In genomic region chr14:11955020-11955882, GRCm38 (mm10) we compare ENCODE assay signal across 28 mouse cellular contexts.
A peak's percentile ranks its signal among the peaks of the same experiment; 100 is the strongest.
DNase-seq lines count a peak whose midpoint lies in the region; ATAC-seq and TF ChIP-seq lines count a peak whose summit lies in the region.
"Had no signal": no experiment of that assay in that cellular context is flagged by ENCODE, and none has a peak within 500 bp of the region (broad histone marks: within the 10 kb centered on the region; RNA-seq: fewer than 3 reads in every experiment).

No protein-coding gene starts in this region.

- no peaks in the 10 kb centered on the region for H3K36me3 ChIP-seq in heart, embryonic 12.5 days
- H3K36me3 ChIP-seq in heart, postnatal 0 days (replicated peaks; ENCODE audit: control insufficient read depth, insufficient read depth, low read length), result no peaks in the 10 kb centered on the region
- H3K36me3 ChIP-seq in kidney, embryonic 15.5 days, result peaks cover 9% of the 10 kb centered on the region; the same call in 1 of the 2 replicates
- no peaks in the 10 kb centered on the region for H3K36me3 ChIP-seq in CH12.LX (replicated peaks in 1 of 2; ENCODE audit: control insufficient read depth in 1 of 2, insufficient read depth in 1 of 2, low read length in 1 of 2)
- H3K36me3 ChIP-seq: embryonic facial prominence, embryonic 12.5 days; neural tube, embryonic 15.5 days had no signal

- peaks cover 25% of the 10 kb centered on the region for H3K4me1 ChIP-seq in heart, embryonic 12.5 days (replicated peaks)
- no peaks in the 10 kb centered on the region for H3K4me1 ChIP-seq in heart, postnatal 0 days (ENCODE audit: control insufficient read depth, insufficient read depth)
- peaks cover 7% of the 10 kb centered on the region; the same call in 1 of the 2 replicates for H3K4me1 ChIP-seq in kidney, embryonic 15.5 days
- peaks cover 0 to 5% of the 10 kb centered on the region in 2 experiments; a peak in 1 of 4 replicates for H3K4me1 ChIP-seq in CH12.LX (ENCODE audit: control insufficient read depth in 1 of 2, insufficient read depth in 2 of 2)
- H3K4me1 ChIP-seq: embryonic facial prominence, embryonic 12.5 days had no signal

- no peaks in the 10 kb centered on the region for H3K79me2 ChIP-seq in CH12.LX (replicated peaks; ENCODE audit: control insufficient read depth, extremely low read depth, insufficient read depth, poor library complexity, severe bottlenecking)

- H3K4me3 ChIP-seq in heart, embryonic 12.5 days, result no peak overlapping the region
- no peak overlapping the region for H3K4me3 ChIP-seq in heart, postnatal 0 days (ENCODE audit: low read depth, low read length)
- no peak overlapping the region for H3K4me3 ChIP-seq in kidney, embryonic 15.5 days (replicated peaks)
- H3K4me3 ChIP-seq in CH12.LX (replicated peaks in 1 of 3; ENCODE audit: low read depth in 2 of 3, low read length in 2 of 3, poor library complexity in 1 of 3), result no peak overlapping the region
- H3K4me3 ChIP-seq: embryonic facial prominence, embryonic 12.5 days; neural tube, embryonic 15.5 days had no signal

- H3K4me2 ChIP-seq in heart, embryonic 12.5 days, result no peak overlapping the region
- H3K4me2 ChIP-seq in heart, postnatal 0 days (ENCODE audit: low read depth, low read length), result no peak overlapping the region
- H3K4me2 ChIP-seq in kidney, embryonic 15.5 days, result no peak overlapping the region
- no peak overlapping the region for H3K4me2 ChIP-seq in CH12.LX (ENCODE audit: insufficient read depth, low read depth, poor library complexity, severe bottlenecking)
- H3K4me2 ChIP-seq: embryonic facial prominence, embryonic 12.5 days; hindbrain, embryonic 14.5 days; neural tube, embryonic 15.5 days had no signal

- DNase-seq in heart, postnatal 10 days, result no peak
- peak; percentile 31 for DNase-seq in heart, postnatal 0 days (ENCODE audit: low spot score)
- DNase-seq in heart, postnatal 14 days, result no peak
- no peak for DNase-seq in kidney, postnatal 25 days
- peak; percentile 16 for DNase-seq in CH12.LX (ENCODE audit: extremely low read depth)
- DNase-seq in gastrocnemius, postnatal 4 days (ENCODE audit: low spot score in 2 of 2), result no peak
- DNase-seq: adrenal gland, postnatal 25 days; cerebellum, adult 11-12 months; cerebellum, adult 9-11 months; embryo, embryonic 11 days; gastrocnemius, postnatal 14 days; kidney, adult 9 months; liver; lung, adult 2 months; lung, postnatal 10 days; midbrain, embryonic 14.5 days; right cerebral cortex, postnatal 4 days; thymus, adult 18-20 months; thymus, postnatal 25 days had no signal

- 52% methylated on average over 6 of the region's 6 CpGs for WGBS in heart, embryonic 12.5 days
- WGBS in heart, postnatal 0 days, result 54% methylated on average over 6 of the region's 6 CpGs
- WGBS in kidney, embryonic 15.5 days, result 52% methylated on average over 6 of the region's 6 CpGs

- TF ChIP-seq POLR2A in CH12.LX (IDR thresholded peaks at IDR 0.05; ENCODE audit: low read depth, low read length), result no peak

- peak; percentile 57 for TF ChIP-seq EP300 in heart, postnatal 0 days (IDR thresholded peaks at IDR 0.05; ENCODE audit: low read depth)
- TF ChIP-seq EP300 in CH12.LX (IDR thresholded peaks at IDR 0.05; ENCODE audit: low read length), result no peak

- in situ Hi-C loops in CH12.LX (cut with MboI; ENCODE audit: low pct_ligation_motif_present, low pct_unique_long_range_greater_than_20kb, low sequenced_read_pairs), result no loop called here

- TF ChIP-seq CTCF in heart, postnatal 0 days (IDR thresholded peaks at IDR 0.05; ENCODE audit: low read depth), result no peak
- TF ChIP-seq CTCF in CH12.LX (conservative IDR thresholded peaks at IDR 0.05 in 1 of 2, IDR thresholded peaks at IDR 0.05 in 1 of 2; ENCODE audit: low read depth in 2 of 2, low read length in 2 of 2), result no peak

- intact Hi-C loops in heart, postnatal 10 days (cut with DNase I), result no loop called here
- intact Hi-C loops in heart, postnatal 14 days (cut with DNase I), result no loop called here

- 0 out of 2 replicates have a peak, but pooled peaks have one; percentile 53 for ATAC-seq in heart, embryonic 12.5 days (ENCODE audit: insufficient number of reproducible peaks, low FRiP score)
- peak; percentile 73 for ATAC-seq in heart, postnatal 0 days (ENCODE audit: insufficient read depth, low read depth)
- peak; percentile 86 for ATAC-seq in kidney, embryonic 15.5 days (replicated peaks; ENCODE audit: low FRiP score)
- ATAC-seq: forebrain, embryonic 14.5 days had no signal

- TF ChIP-seq RAD21 in CH12.LX (IDR thresholded peaks at IDR 0.05; ENCODE audit: low read depth, low read length), result no peak

- H3K27ac ChIP-seq in heart, embryonic 12.5 days (ENCODE audit: poor library complexity, severe bottlenecking), result peak overlapping the region; percentile 48
- peak overlapping the region; percentile 16; the same call in 1 of the 2 replicates for H3K27ac ChIP-seq in heart, postnatal 0 days (ENCODE audit: low read depth)
- peak overlapping the region; percentile 2; the same call in 1 of the 2 replicates for H3K27ac ChIP-seq in kidney, embryonic 15.5 days
- no peak overlapping the region for H3K27ac ChIP-seq in CH12.LX (ENCODE audit: insufficient read depth, low read depth)
- H3K27ac ChIP-seq: embryonic facial prominence, embryonic 12.5 days; hindbrain, embryonic 14.5 days; liver, embryonic 14.5 days; macrophage; neural tube, embryonic 15.5 days; stomach, postnatal 0 days had no signal

- H3K9me3 ChIP-seq in heart, embryonic 12.5 days (replicated peaks), result no peaks in the 10 kb centered on the region
- no peaks in the 10 kb centered on the region for H3K9me3 ChIP-seq in heart, postnatal 0 days (replicated peaks; ENCODE audit: control insufficient read depth, low read length)
- no peaks in the 10 kb centered on the region for H3K9me3 ChIP-seq in kidney, embryonic 15.5 days (replicated peaks)
- H3K9me3 ChIP-seq in CH12.LX (replicated peaks; ENCODE audit: low read length), result peaks cover 2% of the 10 kb centered on the region
- H3K9me3 ChIP-seq: embryonic facial prominence, embryonic 12.5 days; neural tube, embryonic 15.5 days had no signal

- no peak overlapping the region for H3K9ac ChIP-seq in heart, embryonic 12.5 days
- no peak overlapping the region for H3K9ac ChIP-seq in heart, postnatal 0 days (replicated peaks; ENCODE audit: low read depth, low read length)
- no peak overlapping the region for H3K9ac ChIP-seq in kidney, embryonic 15.5 days
- H3K9ac ChIP-seq in CH12.LX (ENCODE audit: insufficient read depth, low read depth), result no peak overlapping the region
- H3K9ac ChIP-seq: embryonic facial prominence, embryonic 12.5 days; hindbrain, embryonic 14.5 days; liver, embryonic 14.5 days; neural tube, embryonic 15.5 days had no signal

- no peaks in the 10 kb centered on the region for H3K27me3 ChIP-seq in heart, embryonic 12.5 days (replicated peaks)
- no peaks in the 10 kb centered on the region for H3K27me3 ChIP-seq in heart, postnatal 0 days (ENCODE audit: control insufficient read depth, insufficient read depth, low read length)
- no peaks in the 10 kb centered on the region for H3K27me3 ChIP-seq in kidney, embryonic 15.5 days
- H3K27me3 ChIP-seq in CH12.LX (replicated peaks), result no peaks in the 10 kb centered on the region
- H3K27me3 ChIP-seq: embryonic facial prominence, embryonic 12.5 days; neural tube, embryonic 15.5 days had no signal

- dilution Hi-C loops in CH12.LX (cut with MboI; ENCODE audit: extremely low pct_ligation_motif_present, extremely low pct_unique_long_range_greater_than_20kb, low sequenced_read_pairs), result no loop called here

TF ChIP-seq in CH12.LX, 34 proteins besides CTCF, POLR2A, EP300 and RAD21:
- TF ChIP-seq MYC (IDR thresholded peaks at IDR 0.05; ENCODE audit: low read depth, low read length), result no peak
- no peak for TF ChIP-seq RCOR1 (conservative IDR thresholded peaks at IDR 0.05; ENCODE audit: low read depth, low read length)
- no peak for TF ChIP-seq NELFE (IDR thresholded peaks at IDR 0.05; ENCODE audit: low read depth, low read length)
- TF ChIP-seq E2F4 (IDR thresholded peaks at IDR 0.05; ENCODE audit: insufficient replicate concordance, low read depth, low read length), result no peak
- no peak for TF ChIP-seq KAT2A (IDR thresholded peaks at IDR 0.05; ENCODE audit: insufficient replicate concordance, low read length)
- TF ChIP-seq PAX5 (IDR thresholded peaks at IDR 0.05; ENCODE audit: low read length), result no peak
- no peak for TF ChIP-seq SIN3A (IDR thresholded peaks at IDR 0.05; ENCODE audit: low read length)
- no peak for TF ChIP-seq ZMIZ1 (IDR thresholded peaks at IDR 0.05; ENCODE audit: low read depth, low read length)
- no peak for TF ChIP-seq CHD2 (IDR thresholded peaks at IDR 0.05; ENCODE audit: low read length)
- TF ChIP-seq MAX (IDR thresholded peaks at IDR 0.05; ENCODE audit: low read length), result no peak
- TF ChIP-seq BHLHE40 (IDR thresholded peaks at IDR 0.05; ENCODE audit: low read depth, low read length), result no peak
- no peak for TF ChIP-seq JUN (IDR thresholded peaks at IDR 0.05; ENCODE audit: insufficient read depth, low read depth, low read length)
- no peak for TF ChIP-seq MAZ (IDR thresholded peaks at IDR 0.05; ENCODE audit: low read depth, low read length)

Comparison
In these comparisons a context has a peak if more than half of its experiments do, and no peak if none do; other contexts are left out.
1. DNase-seq: peak in heart, postnatal 0 days (single experiment) and CH12.LX (single experiment); none in heart, postnatal 10 days (0 of 2), heart, postnatal 14 days (0 of 2), kidney, postnatal 25 days (0 of 2) and gastrocnemius, postnatal 4 days (0 of 2).
2. Peak in every context shown above with its lines, with median percentiles within 50 percentile points of each other: ATAC-seq.